Mouse (Mus musculus) C2C12 (cell line): ENCODE measurements at regions not wholly inside any gene's neighbourhood (a gene's known extent, or its start where the extent isn't known, plus 50 kb on each side); places are given as distances from the start of the nearest gene placed in this dataset.

ENCODE experiments used
- H3K27me3 ChIP-seq: one replicate; pipeline ENCODE4 v1.6.1; 2011; ENCODE audit not compliant: control insufficient read depth, insufficient read depth, insufficient read length
- H3K36me3 ChIP-seq: one replicate; pipeline ENCODE4 v1.6.1; 2011; ENCODE audit not compliant: control insufficient read depth, insufficient read depth
- H3K4me3 ChIP-seq: one replicate; pipeline ENCODE4 v1.5.1; 2011; ENCODE audit warnings: mild to moderate bottlenecking, control low read depth; ENCODE audit not compliant: poor library complexity, insufficient read depth, severe bottlenecking
- H3K79me2 ChIP-seq: one replicate; pipeline ENCODE4 v1.6.1; 2011; ENCODE audit not compliant: control insufficient read depth, insufficient read depth
- H3K79me3 ChIP-seq: one replicate; pipeline ENCODE4 v1.6.1; 2011; ENCODE audit warnings: low read depth, control low read depth
- H3ac ChIP-seq: one replicate; pipeline ENCODE3; 2011; ENCODE audit warnings: low read depth; ENCODE audit not compliant: control insufficient read depth, insufficient read length
- CEBPB ChIP-seq: IDR thresholded peaks from one replicate; pipeline ENCODE4 v1.6.1; 2011; ENCODE audit warnings: low read depth, mild to moderate bottlenecking, control low read depth, moderate library complexity
- CTCF ChIP-seq: IDR thresholded peaks from one replicate; pipeline ENCODE4 v1.5.1; 2011; ENCODE audit not compliant: control insufficient read depth, insufficient read depth, insufficient read length
- FOSL1 ChIP-seq: IDR thresholded peaks from one replicate; pipeline ENCODE4 v1.8.0; 2011; ENCODE audit warnings: mild to moderate bottlenecking, low read length; ENCODE audit not compliant: poor library complexity, insufficient read depth, severe bottlenecking
- MAX ChIP-seq: IDR thresholded peaks from one replicate; pipeline ENCODE4 v1.6.1; 2011; ENCODE audit warnings: mild to moderate bottlenecking, control low read depth
- MYOD1 ChIP-seq: IDR thresholded peaks from one replicate; pipeline ENCODE4 v1.6.1; 2011; ENCODE audit warnings: low read depth; ENCODE audit not compliant: control insufficient read depth, insufficient read length
- MYOG ChIP-seq: IDR thresholded peaks from one replicate; pipeline ENCODE4 v1.6.1; 2011; ENCODE audit not compliant: control insufficient read depth, insufficient read length; ENCODE audit errors: extremely low read depth
- USF1 ChIP-seq: IDR thresholded peaks from one replicate; pipeline ENCODE4 v1.6.1; 2011; ENCODE audit warnings: low read depth, mild to moderate bottlenecking, control low read depth, moderate library complexity

GRCm38 (mm10) chr14:24999008-24999572 is 459.9 kb upstream of the Zmiz1 start:
- no peaks in the 10 kb centered on the region for H3K27me3 ChIP-seq
- TF ChIP-seq CTCF, result no peak
- no peak for TF ChIP-seq FOSL1
- TF ChIP-seq USF1, result no peak
- TF ChIP-seq CEBPB, result no peak
- TF ChIP-seq MYOD1, result no peak
- TF ChIP-seq MAX, result no peak
- no peak for TF ChIP-seq MYOG
- no peak overlapping the region for H3K4me3 ChIP-seq
- H3K79me3 ChIP-seq, result no peaks in the 10 kb centered on the region
- no peaks in the 10 kb centered on the region for H3K79me2 ChIP-seq
- no peaks in the 10 kb centered on the region for H3K36me3 ChIP-seq
- H3ac ChIP-seq, result no peak overlapping the region

- no peaks in the 10 kb centered on the region for H3K36me3 ChIP-seq
- TF ChIP-seq MYOD1 (no peak), MYOG (no peak), FOSL1 (no peak), CTCF (no peak), USF1 (no peak), MAX (no peak), CEBPB (no peak)
- H3K4me3 ChIP-seq, result no peak overlapping the region
- H3ac ChIP-seq, result no peak overlapping the region
- H3K79me3 ChIP-seq, result no peaks in the 10 kb centered on the region
- no peaks in the 10 kb centered on the region for H3K79me2 ChIP-seq
- no peaks in the 10 kb centered on the region for H3K27me3 ChIP-seq
Measured at GRCm38 (mm10) chr14:25005241-25005946, 453.6 kb upstream of the Zmiz1 start.

- TF ChIP-seq MYOD1 (no peak), MAX (no peak), FOSL1 (no peak), USF1 (no peak), MYOG (no peak), CEBPB (no peak)
- no peaks in the 10 kb centered on the region for H3K79me2 ChIP-seq
- H3K4me3 ChIP-seq, result no peak overlapping the region
- no peaks in the 10 kb centered on the region for H3K27me3 ChIP-seq
- no peak overlapping the region for H3ac ChIP-seq
- H3K36me3 ChIP-seq, result no peaks in the 10 kb centered on the region
- H3K79me3 ChIP-seq, result no peaks in the 10 kb centered on the region
Measured at GRCm38 (mm10) chr14:25011926-25012325, 447.1 kb upstream of the Zmiz1 start.

GRCm38 (mm10) chr14:25015288-25016238 is 443.4 kb upstream of the Zmiz1 start:
- Histone ChIP-seq H3ac (no peak overlapping the region), H3K36me3 (no peaks in the 10 kb centered on the region), H3K79me2 (no peaks in the 10 kb centered on the region), H3K79me3 (no peaks in the 10 kb centered on the region), H3K4me3 (no peak overlapping the region), H3K27me3 (no peaks in the 10 kb centered on the region)
- TF ChIP-seq MYOD1 (peak; percentile 48), MAX (no peak), USF1 (no peak), FOSL1 (no peak), MYOG (no peak), CEBPB (no peak), CTCF (no peak)

- H3K36me3 ChIP-seq, result no peaks in the 10 kb centered on the region
- peak; percentile 36 for TF ChIP-seq CTCF
- no peak for TF ChIP-seq USF1
Measured at GRCm38 (mm10) chr14:25017860-25018259, 441.1 kb upstream of the Zmiz1 start.

More at GRCm38 (mm10) chr14:25017860-25018259, 441.1 kb upstream of the Zmiz1 start:
- Histone ChIP-seq H3ac (no peak overlapping the region), H3K79me2 (no peaks in the 10 kb centered on the region), H3K27me3 (no peaks in the 10 kb centered on the region), H3K4me3 (no peak overlapping the region), H3K79me3 (no peaks in the 10 kb centered on the region)
